Mouse (Mus musculus) CH12.LX (cell line): ENCODE data around the gene Iqschfp.

ENCODE experiments used
- CTCF ChIP-seq, 2 experiments: IDR thresholded peaks in 1 of 2; conservative IDR thresholded peaks in 1 of 2; 2 replicates each; pipeline ENCODE4 v1.5.1; 2011 to 2012; ENCODE audit warnings: low read depth in 2 of 2, low read length in 2 of 2, improper control_type of control experiment in 1 of 2, inconsistent platforms in 1 of 2, mild to moderate bottlenecking in 1 of 2, moderate library complexity in 1 of 2
- ELF1 ChIP-seq: IDR thresholded peaks from 2 replicates; pipeline ENCODE4 v1.6.1; 2014; ENCODE audit warnings: low read depth, mild to moderate bottlenecking, inconsistent platforms, low read length, improper control_type of control experiment
- EP300 ChIP-seq: IDR thresholded peaks from 2 replicates; pipeline ENCODE4 v1.6.1; 2011; ENCODE audit warnings: low read length, improper control_type of control experiment
- JUND ChIP-seq: conservative IDR thresholded peaks from 2 replicates; pipeline ENCODE4 v1.6.1; 2011; ENCODE audit warnings: low read depth, low read length, improper control_type of control experiment
- MAFK ChIP-seq: IDR thresholded peaks from 2 replicates; pipeline ENCODE4 v1.6.1; 2011; ENCODE audit warnings: low read length, improper control_type of control experiment; ENCODE audit not compliant: insufficient replicate concordance
- MEF2A ChIP-seq: IDR thresholded peaks from 2 replicates; pipeline ENCODE4 v1.6.1; 2014; ENCODE audit warnings: low read depth, mild to moderate bottlenecking, inconsistent platforms, low read length, improper control_type of control experiment, borderline replicate concordance
- PAX5 ChIP-seq: IDR thresholded peaks from 2 replicates; pipeline ENCODE4 v1.6.1; 2012; ENCODE audit warnings: low read length, inconsistent platforms, mixed read lengths
- POLR2A ChIP-seq: IDR thresholded peaks from 2 replicates; pipeline ENCODE4 v1.6.1; 2011; ENCODE audit warnings: low read depth, mild to moderate bottlenecking, improper control_type of control experiment, low read length
- RCOR1 ChIP-seq: conservative IDR thresholded peaks from 2 replicates; pipeline ENCODE4 v1.6.1; 2012; ENCODE audit warnings: low read depth, mild to moderate bottlenecking, inconsistent platforms, low read length, improper control_type of control experiment
- TCF12 ChIP-seq: IDR thresholded peaks from 2 replicates; pipeline ENCODE4 v1.6.1; 2014; ENCODE audit warnings: low read depth, mild to moderate bottlenecking, inconsistent platforms, low read length, improper control_type of control experiment

DNA sequence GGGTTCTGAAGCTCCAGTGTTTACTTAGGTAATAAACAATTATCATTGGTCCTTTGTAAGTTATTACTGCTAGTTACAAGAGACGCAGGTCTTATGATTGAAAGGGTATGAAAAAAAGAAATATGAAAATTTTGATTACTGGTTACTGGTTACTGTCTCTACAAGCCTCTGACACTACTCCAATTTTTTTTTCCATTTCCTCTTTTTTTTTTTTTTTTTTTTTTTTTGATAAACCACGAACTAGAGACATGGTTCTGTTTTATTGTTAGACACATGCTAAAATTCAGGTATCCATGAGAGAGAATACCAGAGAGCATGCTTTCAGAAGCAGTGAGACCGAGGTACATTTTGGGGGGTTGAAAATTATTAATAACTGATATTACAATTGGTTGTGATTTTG lies 43.8 kb downstream of the Iqschfp start:
- TF ChIP-seq MAFK (no peak), POLR2A (no peak), MEF2A (no peak), RCOR1 (no peak), CTCF (conservative IDR thresholded peaks at IDR 0.05 in 1 of 2, IDR thresholded peaks at IDR 0.05 in 1 of 2; ENCODE audit: low read depth in 2 of 2, low read length in 2 of 2) (no peak), ELF1 (no peak), EP300 (peak; percentile 50; the same call in 1 of the 2 replicates), JUND (no peak), TCF12 (no peak), PAX5 (no peak)
